Mouse (Mus musculus): Measurements from ENCODE around the gene Vangl2. TPM values are rescaled to one million over a fixed set of nuclear protein-coding genes. Genes with fewer than 3 reads are reported as not detected.

Gene Vangl2
- total and polyA plus RNA-seq, 3 experiments = 0.39 to 3.0 TPM; not detected in 1

DNA sequence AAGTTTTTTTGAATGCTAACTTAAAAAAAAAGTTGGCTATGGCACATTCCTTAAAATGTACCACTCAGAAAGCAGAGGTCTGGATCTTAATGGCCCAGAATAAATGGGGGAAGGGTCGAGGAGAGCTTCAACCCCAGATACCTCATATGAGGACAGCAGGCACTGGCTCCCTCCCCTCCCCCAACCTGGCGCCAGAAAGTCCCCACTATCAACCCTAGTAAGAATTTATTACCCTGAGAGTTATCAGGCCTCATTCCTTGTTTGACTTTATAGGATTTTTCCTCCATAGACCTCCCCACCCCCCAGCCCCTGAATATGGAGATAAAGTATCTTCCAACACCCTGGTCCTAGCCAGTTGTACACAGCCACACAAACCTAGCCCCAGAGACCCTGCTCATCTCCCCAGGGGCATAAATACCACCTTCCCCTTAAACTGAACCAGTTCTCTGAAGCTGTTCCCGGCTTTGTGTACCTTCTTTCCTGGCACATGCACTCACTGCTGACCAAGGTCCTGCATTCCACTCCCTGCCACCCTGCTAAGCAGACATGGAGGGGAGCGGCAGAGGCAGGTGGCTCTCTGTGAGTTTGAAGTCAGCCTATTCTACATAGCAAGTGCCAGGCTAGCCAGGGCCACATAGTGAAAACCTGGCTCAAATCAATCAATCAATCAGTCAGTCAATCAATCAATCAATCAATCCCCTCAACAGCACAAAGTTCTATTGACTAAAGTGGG is 35.2 kb upstream of the Vangl2 start:
- TF ChIP-seq TBP (IDR thresholded peaks at IDR 0.05; ENCODE audit: low read depth, low read length) (no peak), CHD2 (IDR thresholded peaks at IDR 0.05; ENCODE audit: low read length) (no peak), HCFC1 (IDR thresholded peaks at IDR 0.05; ENCODE audit: low read depth, low read length) (no peak), MAZ (IDR thresholded peaks at IDR 0.05; ENCODE audit: low read depth, low read length) (no peak), ELF1 (IDR thresholded peaks at IDR 0.05; ENCODE audit: low read depth, low read length) (no peak), ZKSCAN1 (IDR thresholded peaks at IDR 0.05; ENCODE audit: low read depth, low read length) (no peak), ZMIZ1 (IDR thresholded peaks at IDR 0.05; ENCODE audit: low read depth, low read length) (no peak), SIN3A (IDR thresholded peaks at IDR 0.05; ENCODE audit: low read length) (no peak), CHD1 (IDR thresholded peaks at IDR 0.05; ENCODE audit: low read depth, low read length) (no peak), MEF2A (IDR thresholded peaks at IDR 0.05; ENCODE audit: extremely low read depth, insufficient replicate concordance, low read depth, low read length, poor library complexity, severe bottlenecking) (no peak), JUND (IDR thresholded peaks at IDR 0.05; ENCODE audit: low read depth, low read length) (no peak), USF2 (IDR thresholded peaks at IDR 0.05; ENCODE audit: borderline replicate concordance in 1 of 2, insufficient read depth in 1 of 2, low read depth in 1 of 2, low read length in 2 of 2) (no peak)
- Histone ChIP-seq H3K4me3 (ENCODE audit: control insufficient read depth in 1 of 2, insufficient read depth in 1 of 2, low read depth in 2 of 2, low read length in 2 of 2) (no peak overlapping the region), H3K9ac (ENCODE audit: control insufficient read depth, low read depth, low read length, poor library complexity, severe bottlenecking) (no peak overlapping the region), H3K36me3 (ENCODE audit: control insufficient read depth in 1 of 2, insufficient read depth in 2 of 2, low read length in 2 of 2) (peaks cover 0 to 2% of the 10 kb centered on the region in 2 experiments; a peak in 3 of 4 replicates), H3K27me3 (ENCODE audit: control insufficient read depth in 1 of 2, insufficient read depth in 2 of 2, low read length in 2 of 2) (no peaks in the 10 kb centered on the region), H3K27ac (ENCODE audit: control insufficient read depth, low read depth, low read length) (no peak overlapping the region), H3K9me3 (replicated peaks; ENCODE audit: insufficient read depth, low read length) (no peaks in the 10 kb centered on the region), H3K79me2 (ENCODE audit: control insufficient read depth, insufficient read depth, low read length, poor library complexity) (no peaks in the 10 kb centered on the region), H3K4me1 (ENCODE audit: control insufficient read depth in 1 of 2, insufficient read depth in 2 of 2, low read length in 2 of 2) (no peaks in the 10 kb centered on the region)
- no peak for DNase-seq (ENCODE audit: low read depth, low spot score)

- no peak overlapping the region for H3K27ac ChIP-seq (ENCODE audit: control insufficient read depth, low read depth, low read length)
- no peak for DNase-seq (ENCODE audit: low read depth, low spot score)
Measured at GRCm38 (mm10) chr1:172062101-172062500, 33.9 kb upstream of the Vangl2 start.

More at GRCm38 (mm10) chr1:172062101-172062500, 33.9 kb upstream of the Vangl2 start:
- Histone ChIP-seq H3K36me3 (ENCODE audit: control insufficient read depth in 1 of 2, insufficient read depth in 2 of 2, low read length in 2 of 2) (peaks cover 0 to 2% of the 10 kb centered on the region in 2 experiments; a peak in 3 of 4 replicates), H3K4me3 (ENCODE audit: control insufficient read depth in 1 of 2, insufficient read depth in 1 of 2, low read depth in 2 of 2, low read length in 2 of 2) (no peak overlapping the region), H3K79me2 (ENCODE audit: control insufficient read depth, insufficient read depth, low read length, poor library complexity) (no peaks in the 10 kb centered on the region), H3K27me3 (ENCODE audit: control insufficient read depth in 1 of 2, insufficient read depth in 2 of 2, low read length in 2 of 2) (no peaks in the 10 kb centered on the region), H3K9ac (ENCODE audit: control insufficient read depth, low read depth, low read length, poor library complexity, severe bottlenecking) (no peak overlapping the region), H3K4me1 (ENCODE audit: control insufficient read depth in 1 of 2, insufficient read depth in 2 of 2, low read length in 2 of 2) (no peaks in the 10 kb centered on the region), H3K9me3 (replicated peaks; ENCODE audit: insufficient read depth, low read length) (no peaks in the 10 kb centered on the region)
- TF ChIP-seq MAFK (IDR thresholded peaks at IDR 0.05; ENCODE audit: borderline replicate concordance, low read depth, low read length) (no peak), MEF2A (IDR thresholded peaks at IDR 0.05; ENCODE audit: extremely low read depth, insufficient replicate concordance, low read depth, low read length, poor library complexity, severe bottlenecking) (no peak), E2F4 (IDR thresholded peaks at IDR 0.05; ENCODE audit: borderline replicate concordance, low read depth, low read length) (no peak), MYB (IDR thresholded peaks at IDR 0.05; ENCODE audit: low read depth, low read length) (no peak), MAZ (IDR thresholded peaks at IDR 0.05; ENCODE audit: low read depth, low read length) (no peak), NRF1 (IDR thresholded peaks at IDR 0.05; ENCODE audit: insufficient read depth, low read depth, low read length, poor library complexity, severe bottlenecking) (no peak), POLR2AphosphoS2 (IDR thresholded peaks at IDR 0.05; ENCODE audit: low read length) (no peak), BHLHE40 (IDR thresholded peaks at IDR 0.05; ENCODE audit: borderline replicate concordance, low read depth, low read length) (no peak), ETS1 (IDR thresholded peaks at IDR 0.05; ENCODE audit: low read depth, low read length) (no peak), JUND (IDR thresholded peaks at IDR 0.05; ENCODE audit: low read depth, low read length) (no peak), POLR2AphosphoS5 (IDR thresholded peaks at IDR 0.05; ENCODE audit: borderline replicate concordance, low read depth, low read length) (no peak), UBTF (IDR thresholded peaks at IDR 0.05; ENCODE audit: borderline replicate concordance, insufficient read depth, low read depth, low read length) (no peak), ELF1 (IDR thresholded peaks at IDR 0.05; ENCODE audit: low read depth, low read length) (no peak), POLR2A (IDR thresholded peaks at IDR 0.05; ENCODE audit: control insufficient read depth in 1 of 2, insufficient read depth in 1 of 2, low read depth in 1 of 2, low read length in 2 of 2, poor library complexity in 1 of 2) (no peak), ZC3H11A (IDR thresholded peaks at IDR 0.05; ENCODE audit: low read depth, low read length) (no peak), CHD1 (IDR thresholded peaks at IDR 0.05; ENCODE audit: low read depth, low read length) (no peak), HCFC1 (IDR thresholded peaks at IDR 0.05; ENCODE audit: low read depth, low read length) (no peak), RCOR1 (IDR thresholded peaks at IDR 0.05; ENCODE audit: low read depth, low read length) (no peak), SMC3 (IDR thresholded peaks at IDR 0.05; ENCODE audit: low read depth, low read length) (no peak), ZMIZ1 (IDR thresholded peaks at IDR 0.05; ENCODE audit: low read depth, low read length) (no peak)
